Mouse (Mus musculus): ENCODE data around the gene Aasdh. TPM values are rescaled to one million over a fixed set of nuclear protein-coding genes. Genes with fewer than 3 reads are reported as not detected.

Aasdh gene
- 13.6 and 15.0 TPM in 2 replicates for polyA plus RNA-seq (2015; fragmentation: Nextera tagmentation; extraction: Ambion mirVana)

DNA sequence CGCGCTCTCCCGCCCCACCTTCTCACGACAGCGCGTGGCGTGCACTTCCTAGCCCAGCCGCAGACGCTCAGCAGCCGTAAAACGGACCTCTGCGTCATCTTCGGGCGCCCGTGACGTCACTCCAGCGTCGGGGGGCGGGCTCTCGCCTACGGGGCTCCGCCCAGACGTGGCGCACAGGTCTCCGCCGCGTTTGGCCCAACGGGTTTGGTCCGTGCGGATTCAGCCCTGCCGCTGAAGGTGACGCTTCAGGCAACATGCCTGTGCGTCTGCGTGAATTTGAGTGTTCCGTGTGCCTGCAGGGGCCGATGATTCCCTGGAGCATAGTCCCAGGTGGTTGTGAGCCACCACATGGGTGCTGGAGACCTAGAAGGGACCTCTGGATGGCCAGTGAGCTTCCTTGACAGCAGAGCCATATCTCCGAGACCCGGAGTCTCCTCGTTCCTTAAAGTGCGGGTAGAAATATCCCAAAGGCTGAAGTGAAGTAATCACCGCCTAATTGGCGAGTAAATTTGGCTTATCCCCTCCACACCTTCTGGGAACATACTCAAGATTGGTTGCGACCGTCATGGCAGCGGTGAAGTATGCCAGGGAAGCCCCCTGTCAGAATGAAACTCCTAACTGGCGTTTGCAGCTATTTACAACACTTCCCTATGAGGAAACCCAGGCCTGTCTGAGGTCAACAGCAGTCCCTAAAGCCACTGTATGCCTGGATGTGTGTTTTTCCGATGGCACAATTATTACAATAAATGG lies at the start of gene Aasdh:
Aasdh (minus strand) TSS at position 110 of the 750 bp plus-strand sequence.
- Histone ChIP-seq H3K9me3 (ENCODE audit: control insufficient read depth, low read length) (no peaks in the 10 kb centered on the region), H3K36me3 (ENCODE audit: control insufficient read depth, insufficient read depth, low read length) (no peaks in the 10 kb centered on the region), H3K4me2 (ENCODE audit: low read depth, low read length) (peak within 1 kb of the TSS; percentile 80), H3K9ac (ENCODE audit: low read depth, low read length) (peak within 1 kb of the TSS; percentile 86), H3K27ac (ENCODE audit: low read length) (peak within 1 kb of the TSS; percentile 89), H3K27me3 (replicated peaks; ENCODE audit: control insufficient read depth, insufficient read depth, low read length) (no peaks in the 10 kb centered on the region), H3K4me3 (ENCODE audit: low read length) (peak within 1 kb of the TSS; percentile 75), H3K4me1 (ENCODE audit: control insufficient read depth, insufficient read depth, low read length) (no peaks in the 10 kb centered on the region)
- peak; percentile 98 for ATAC-seq
- under 1% methylated on average over 47 of the region's 47 CpGs for WGBS

DNA sequence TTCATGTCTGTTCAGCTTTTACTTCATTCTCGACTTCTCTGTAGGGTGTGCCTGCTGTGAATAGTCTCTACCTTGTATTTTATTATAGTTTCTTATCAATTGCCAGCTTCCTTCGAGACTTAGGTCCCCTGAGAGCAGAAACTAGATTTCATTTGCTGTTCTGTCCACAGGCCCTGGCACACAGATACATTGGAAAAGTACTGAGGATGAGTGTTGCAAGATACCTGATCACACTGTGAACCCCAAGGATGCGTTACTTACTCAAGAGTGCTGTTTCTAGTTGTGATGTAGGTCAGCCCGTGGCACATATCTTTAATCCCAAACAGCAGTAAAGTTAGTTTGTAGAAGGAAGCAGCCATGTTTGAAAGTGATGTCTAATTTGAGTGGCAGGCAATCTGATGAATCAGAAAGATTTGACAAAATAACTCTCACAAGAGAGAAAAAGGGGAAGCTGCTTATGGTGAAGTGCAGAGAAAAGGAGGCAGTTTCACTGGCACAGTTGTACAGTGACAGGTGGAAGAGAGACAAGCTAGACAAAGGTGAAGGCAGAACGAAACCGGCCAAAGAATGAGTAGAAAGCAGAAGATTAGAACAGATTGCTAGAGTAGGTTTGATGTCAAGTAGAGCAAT lies 49.1 kb upstream of the Aasdh start:
- 68% methylated on average over 6 of the region's 6 CpGs for WGBS
- Histone ChIP-seq H3K4me3 (ENCODE audit: low read length) (no peak overlapping the region), H3K9me3 (ENCODE audit: control insufficient read depth, low read length) (no peaks in the 10 kb centered on the region), H3K9ac (ENCODE audit: low read depth, low read length) (no peak overlapping the region), H3K4me2 (ENCODE audit: low read depth, low read length) (no peak overlapping the region), H3K36me3 (ENCODE audit: control insufficient read depth, insufficient read depth, low read length) (0 out of 2 replicates have a peak, but pooled peaks cover 5% of the 10 kb centered on the region), H3K27me3 (replicated peaks; ENCODE audit: control insufficient read depth, insufficient read depth, low read length) (no peaks in the 10 kb centered on the region), H3K4me1 (ENCODE audit: control insufficient read depth, insufficient read depth, low read length) (peaks cover 27% of the 10 kb centered on the region), H3K27ac (ENCODE audit: low read length) (peak overlapping the region; percentile 40)
- ATAC-seq: no peak

DNA sequence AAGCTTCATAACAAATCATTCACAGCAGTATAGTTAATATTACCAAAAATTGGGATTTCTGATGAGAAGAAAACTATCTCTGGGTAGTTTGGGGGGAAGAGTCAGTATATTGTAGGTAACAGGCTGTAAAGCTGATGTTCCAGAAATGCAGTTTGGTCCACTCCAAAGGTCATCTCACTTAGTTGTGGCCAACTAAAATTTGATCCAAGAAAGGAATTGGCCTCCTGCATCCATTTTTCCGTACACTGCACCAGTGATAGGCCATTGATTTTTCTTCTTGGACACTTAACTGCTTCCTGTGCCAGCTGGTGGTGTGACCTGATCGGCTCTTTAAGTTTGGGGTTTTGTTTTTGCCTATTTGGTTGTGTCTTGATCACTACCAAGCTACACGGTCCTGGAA lies 48.5 kb upstream of the Aasdh start:
- Histone ChIP-seq H3K36me3 (ENCODE audit: control insufficient read depth, insufficient read depth, low read length) (0 out of 2 replicates have a peak, but pooled peaks cover 5% of the 10 kb centered on the region), H3K4me1 (ENCODE audit: control insufficient read depth, insufficient read depth, low read length) (peaks cover 27% of the 10 kb centered on the region), H3K4me3 (ENCODE audit: low read length) (no peak overlapping the region), H3K27ac (ENCODE audit: low read length) (peak overlapping the region; percentile 40), H3K4me2 (ENCODE audit: low read depth, low read length) (no peak overlapping the region), H3K9me3 (ENCODE audit: control insufficient read depth, low read length) (no peaks in the 10 kb centered on the region), H3K9ac (ENCODE audit: low read depth, low read length) (no peak overlapping the region), H3K27me3 (replicated peaks; ENCODE audit: control insufficient read depth, insufficient read depth, low read length) (no peaks in the 10 kb centered on the region)
- no peak for ATAC-seq
- 57% methylated on average over 3 of the region's 3 CpGs for WGBS

DNA sequence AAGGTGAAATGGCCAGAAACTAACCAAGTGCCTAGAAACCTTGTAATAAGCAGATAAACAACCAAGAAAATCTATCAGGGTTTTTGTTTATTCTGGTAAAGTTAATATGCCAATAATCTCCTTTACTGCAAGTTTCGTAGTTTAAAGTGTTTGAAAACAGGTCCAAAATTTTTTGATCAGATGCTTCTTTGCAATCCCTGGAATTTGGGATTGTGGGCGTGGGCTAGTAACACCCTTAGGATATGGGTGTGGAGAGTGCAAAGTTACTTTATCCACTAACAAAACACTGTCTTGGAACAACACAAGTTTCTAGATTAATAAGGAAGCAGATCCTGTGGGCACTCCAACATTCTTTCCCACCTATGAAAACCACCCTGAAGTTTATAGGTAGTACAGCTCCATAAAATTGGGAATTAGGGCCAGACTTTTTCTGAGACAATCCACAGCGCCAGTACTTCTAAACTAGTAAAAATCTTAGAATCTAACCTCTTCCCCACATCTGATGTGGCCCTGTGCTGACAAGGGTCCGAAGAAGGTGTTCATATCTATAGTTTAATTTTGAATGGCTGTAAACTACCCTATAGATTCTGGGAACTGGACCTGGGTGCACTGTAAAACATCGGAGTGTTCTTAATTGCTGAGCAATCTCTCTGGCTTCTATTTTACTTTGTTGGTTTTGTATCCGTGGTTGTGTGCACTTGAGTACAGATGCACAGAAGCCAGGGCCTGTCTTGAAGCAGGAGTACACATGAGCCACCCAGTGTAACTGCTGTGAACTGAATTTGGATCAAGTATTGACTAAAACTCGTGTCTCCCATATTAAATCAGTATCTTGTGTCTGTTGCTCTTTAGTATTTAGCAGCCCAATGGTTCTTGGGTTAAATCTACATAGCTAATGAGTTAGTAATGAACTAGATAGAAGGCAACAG lies 47.1 kb upstream of the Aasdh start:
- peak overlapping the region; percentile 87 for H3K27ac ChIP-seq (ENCODE audit: low read length)
- peaks cover 33% of the 10 kb centered on the region for H3K4me1 ChIP-seq (ENCODE audit: control insufficient read depth, insufficient read depth, low read length)
- H3K36me3 ChIP-seq (ENCODE audit: control insufficient read depth, insufficient read depth, low read length): 0 out of 2 replicates have a peak, but pooled peaks cover 5% of the 10 kb centered on the region
- H3K4me3 ChIP-seq (ENCODE audit: low read length): peak overlapping the region; percentile 85
- no peaks in the 10 kb centered on the region for H3K9me3 ChIP-seq (ENCODE audit: control insufficient read depth, low read length)
- peak overlapping the region; percentile 88 for H3K4me2 ChIP-seq (ENCODE audit: low read depth, low read length)
- no peaks in the 10 kb centered on the region for H3K27me3 ChIP-seq (replicated peaks; ENCODE audit: control insufficient read depth, insufficient read depth, low read length)
- ATAC-seq: no peak
- WGBS: 11% methylated on average over 7 of the region's 7 CpGs
- H3K9ac ChIP-seq (ENCODE audit: low read depth, low read length): peak overlapping the region; percentile 82

DNA sequence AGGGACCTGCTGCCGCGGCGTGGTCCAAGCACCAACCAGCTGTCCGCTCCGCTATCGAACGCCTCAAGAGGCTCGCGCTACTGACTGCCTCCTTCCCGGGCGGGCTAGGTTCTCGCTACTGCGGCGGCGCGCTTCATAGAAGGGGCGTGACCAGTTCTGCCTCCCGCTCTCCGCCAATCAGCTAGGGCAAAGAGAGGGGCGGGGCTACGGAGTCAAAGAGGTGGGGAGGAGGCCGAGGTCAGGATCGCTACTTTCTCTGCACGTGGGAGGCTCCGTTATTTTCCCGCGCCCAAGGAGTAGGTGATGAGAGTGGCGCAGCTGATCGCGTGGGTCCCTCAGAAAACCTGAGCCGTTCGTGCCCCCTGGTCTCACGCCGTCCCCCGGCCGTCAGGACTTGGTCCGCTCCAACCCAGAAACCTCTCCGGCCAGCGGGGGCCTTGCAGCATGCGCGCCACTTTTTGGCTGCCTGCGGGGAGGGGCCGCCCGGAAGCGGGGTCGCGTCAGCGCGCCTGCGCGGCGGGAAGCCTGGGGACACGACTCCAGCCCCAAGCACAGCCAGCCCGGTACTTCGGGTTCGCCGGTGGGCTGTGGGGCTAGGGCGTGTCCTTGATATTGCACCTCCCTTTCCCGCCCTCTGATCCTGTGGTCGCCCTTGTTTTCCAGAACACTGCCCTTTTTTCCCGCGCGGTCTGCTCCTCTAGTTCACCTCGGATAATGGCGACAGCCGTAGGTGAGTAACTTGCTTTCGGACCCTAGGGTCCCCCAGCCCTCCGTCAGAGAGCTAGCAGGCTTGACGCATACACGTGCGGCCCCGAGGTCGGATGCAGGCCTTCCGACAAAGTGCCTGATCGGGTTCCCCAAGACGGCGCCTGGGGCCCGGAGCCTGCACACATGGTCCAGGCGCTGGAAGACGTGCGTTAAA lies 46.1 kb upstream of the Aasdh start, which contains the start of the genes Paics and Ppat:
Paics (plus strand) TSS at position 202 of the 922 bp plus-strand sequence.
Ppat (minus strand) TSS at position 473 of the 922 bp plus-strand sequence.
- H3K9ac ChIP-seq (ENCODE audit: low read depth, low read length): peak within 1 kb of the TSS; percentile 82
- ATAC-seq: peak; percentile 96
- H3K27ac ChIP-seq (ENCODE audit: low read length): peak within 1 kb of the TSS; percentile 87
- H3K36me3 ChIP-seq (ENCODE audit: control insufficient read depth, insufficient read depth, low read length): no peaks in the 10 kb centered on the region
- H3K9me3 ChIP-seq (ENCODE audit: control insufficient read depth, low read length): no peaks in the 10 kb centered on the region
- H3K4me1 ChIP-seq (ENCODE audit: control insufficient read depth, insufficient read depth, low read length): peaks cover 36% of the 10 kb centered on the region
- peak within 1 kb of the TSS; percentile 85 for H3K4me3 ChIP-seq (ENCODE audit: low read length)
- WGBS: under 1% methylated on average over 81 of the region's 81 CpGs
- peak within 1 kb of the TSS; percentile 88 for H3K4me2 ChIP-seq (ENCODE audit: low read depth, low read length)
- H3K27me3 ChIP-seq (replicated peaks; ENCODE audit: control insufficient read depth, insufficient read depth, low read length): no peaks in the 10 kb centered on the region

DNA sequence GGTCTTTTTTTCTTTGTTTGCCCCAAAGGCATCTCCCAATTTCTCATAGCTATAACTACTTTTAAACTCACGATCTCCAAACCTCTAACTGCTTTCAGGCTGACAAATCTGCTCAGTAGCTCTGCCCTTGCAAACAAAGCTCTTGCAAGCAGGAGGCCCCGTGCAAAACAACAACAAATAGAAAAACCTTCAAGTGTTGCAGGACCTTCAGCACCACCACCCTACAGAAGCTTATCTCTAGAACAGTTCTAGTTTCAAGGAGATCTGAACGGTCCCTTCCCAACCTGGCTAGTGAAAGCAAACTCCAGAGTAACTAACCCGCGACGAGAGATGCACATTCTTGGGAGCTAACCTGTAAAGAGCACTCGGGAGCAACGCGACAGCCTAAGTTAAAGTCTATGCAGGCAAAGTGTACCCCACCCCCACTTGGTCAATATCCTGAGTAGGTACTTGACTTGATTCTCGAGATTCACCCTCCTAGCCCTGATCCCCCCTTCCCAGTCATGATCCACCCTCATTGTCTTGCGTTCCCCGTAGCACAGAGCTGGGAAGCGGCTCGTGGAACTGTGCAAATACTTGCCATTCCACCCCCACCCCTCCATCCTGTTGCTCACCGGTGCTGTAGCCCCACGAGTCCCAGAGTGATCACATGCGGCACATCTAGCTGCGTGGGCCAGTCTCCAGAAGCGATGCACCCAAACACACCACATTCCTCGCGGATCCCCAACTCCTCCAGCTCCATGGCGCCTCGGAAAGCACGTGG lies 45.2 kb upstream of the Aasdh start:
- no peak; the same call in 1 of the 2 replicates for ATAC-seq
- Histone ChIP-seq H3K9me3 (ENCODE audit: control insufficient read depth, low read length) (no peaks in the 10 kb centered on the region), H3K4me3 (ENCODE audit: low read length) (peak overlapping the region; percentile 85), H3K36me3 (ENCODE audit: control insufficient read depth, insufficient read depth, low read length) (no peaks in the 10 kb centered on the region), H3K9ac (ENCODE audit: low read depth, low read length) (peak overlapping the region; percentile 82), H3K4me1 (ENCODE audit: control insufficient read depth, insufficient read depth, low read length) (peaks cover 38% of the 10 kb centered on the region), H3K27ac (ENCODE audit: low read length) (peak overlapping the region; percentile 69; the same call in 1 of the 2 replicates), H3K27me3 (replicated peaks; ENCODE audit: control insufficient read depth, insufficient read depth, low read length) (no peaks in the 10 kb centered on the region), H3K4me2 (ENCODE audit: low read depth, low read length) (peak overlapping the region; percentile 88)
- under 1% methylated on average over 24 of the region's 24 CpGs for WGBS

DNA sequence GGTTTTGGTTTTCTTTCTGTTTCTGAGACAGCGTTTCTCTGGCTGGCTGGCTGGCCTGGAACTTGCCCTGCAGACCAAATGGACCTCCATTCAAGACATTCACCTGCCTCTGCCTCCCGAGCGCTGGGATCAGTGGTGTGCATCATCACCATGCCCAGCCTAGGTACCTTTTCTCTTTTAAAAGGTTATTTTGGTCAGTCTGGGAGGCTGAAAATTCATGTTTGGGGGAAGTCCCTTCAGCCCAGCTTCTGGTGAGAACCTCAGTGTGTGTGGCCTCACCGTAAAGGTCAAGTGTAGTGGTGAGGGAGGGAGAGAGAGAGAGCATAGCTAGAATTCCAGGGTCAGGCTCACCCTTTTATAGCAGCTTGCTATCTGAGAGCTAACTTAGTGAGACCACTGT lies 42.4 kb upstream of the Aasdh start:
- Histone ChIP-seq H3K27ac (ENCODE audit: low read length) (no peak overlapping the region), H3K9ac (ENCODE audit: low read depth, low read length) (no peak overlapping the region), H3K27me3 (replicated peaks; ENCODE audit: control insufficient read depth, insufficient read depth, low read length) (no peaks in the 10 kb centered on the region), H3K4me2 (ENCODE audit: low read depth, low read length) (no peak overlapping the region), H3K36me3 (ENCODE audit: control insufficient read depth, insufficient read depth, low read length) (no peaks in the 10 kb centered on the region), H3K4me3 (ENCODE audit: low read length) (no peak overlapping the region), H3K4me1 (ENCODE audit: control insufficient read depth, insufficient read depth, low read length) (peaks cover 22% of the 10 kb centered on the region), H3K9me3 (ENCODE audit: control insufficient read depth, low read length) (no peaks in the 10 kb centered on the region)
- no peak for ATAC-seq
- WGBS: 74% methylated on average over 4 of the region's 4 CpGs

DNA sequence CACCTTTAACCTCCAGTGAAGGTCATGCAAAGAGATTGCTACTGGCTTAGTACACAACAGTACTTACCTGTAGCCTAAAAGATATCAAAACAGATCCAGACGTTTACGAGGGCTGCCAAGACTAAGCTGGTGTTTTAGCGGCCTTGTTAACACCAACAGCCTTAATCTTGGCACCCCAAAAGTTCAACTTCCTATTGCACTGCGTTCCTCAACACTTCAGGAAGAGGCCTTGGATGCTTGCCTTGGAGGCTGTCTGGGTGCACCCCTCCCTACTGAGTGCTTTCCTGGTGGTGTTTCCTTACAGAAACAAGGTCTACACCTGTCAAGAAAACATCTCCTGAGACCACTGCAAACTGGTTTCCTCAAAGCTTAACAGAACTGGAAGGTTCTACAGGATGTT lies 41.8 kb upstream of the Aasdh start:
- Histone ChIP-seq H3K4me2 (ENCODE audit: low read depth, low read length) (no peak overlapping the region), H3K9me3 (ENCODE audit: control insufficient read depth, low read length) (no peaks in the 10 kb centered on the region), H3K9ac (ENCODE audit: low read depth, low read length) (no peak overlapping the region), H3K4me3 (ENCODE audit: low read length) (no peak overlapping the region), H3K27ac (ENCODE audit: low read length) (no peak overlapping the region), H3K4me1 (ENCODE audit: control insufficient read depth, insufficient read depth, low read length) (peaks cover 20% of the 10 kb centered on the region), H3K36me3 (ENCODE audit: control insufficient read depth, insufficient read depth, low read length) (no peaks in the 10 kb centered on the region), H3K27me3 (replicated peaks; ENCODE audit: control insufficient read depth, insufficient read depth, low read length) (no peaks in the 10 kb centered on the region)
- 69% methylated on average over 4 of the region's 4 CpGs for WGBS
- ATAC-seq: no peak
